Mouse (Mus musculus): ENCODE results near the gene Tnfsf11.

Tnfsf11 gene

GRCm38 (mm10) chr14:78289912-78290523 is 17.8 kb downstream of the Tnfsf11 start:
- CTCF ChIA-PET: interaction anchor here in 1 of 4 experiments (1.8 kb wide), 1 partner anchor 16 kb away, joined by 8 read pairs; no protein-coding TSS in a partner anchor
- POLR2A ChIA-PET: interaction anchor here in 1 of 4 experiments (0.7 to 0.9 kb wide), 3 partner anchors 15 to 252 kb away, joined by 3 to 4 read pairs (median 3); no protein-coding TSS in a partner anchor

- ChIA-PET POLR2A (interaction anchor here in 2 of 4 experiments (0.6 to 1.2 kb wide), 5 partner anchors 9 to 275 kb away, joined by 3 to 5 read pairs (median 3); partner anchors contain the start of gene Tnfsf11 (in 1 of the 2)), CTCF (interaction anchor here (0.6 to 1.8 kb wide), 5 partner anchors 9 to 234 kb away, joined by 3 to 8 read pairs (median 3); no protein-coding TSS in a partner anchor)
Observed at GRCm38 (mm10) chr14:78288903-78289302, 18.9 kb downstream of the Tnfsf11 start.

GRCm38 (mm10) chr14:78287906-78288800 is 19.7 kb downstream of the Tnfsf11 start:
- POLR2A ChIA-PET: interaction anchor here in 2 of 4 experiments (0.6 to 1.2 kb wide), 4 partner anchors 13 to 842 kb away, joined by 3 to 5 read pairs (median 4); partner anchors contain the start of gene Tnfsf11 (in 1 of the 2)
- CTCF ChIA-PET: interaction anchor here (0.6 to 1.8 kb wide), 8 partner anchors 9 to 227 kb away, joined by 3 to 8 read pairs (median 4); no protein-coding TSS in a partner anchor

- CTCF ChIA-PET: interaction anchor here in 1 of 4 experiments (1.0 kb wide), 1 partner anchor 196 kb away, joined by 3 read pairs; no protein-coding TSS in a partner anchor
- POLR2A ChIA-PET: interaction anchor here in 1 of 4 experiments (1.1 kb wide), 1 partner anchor 14 kb away, joined by 3 read pairs; no protein-coding TSS in a partner anchor
Observed at GRCm38 (mm10) chr14:78286011-78286548, 21.8 kb downstream of the Tnfsf11 start.

- POLR2A ChIA-PET: no interaction called here
Observed at GRCm38 (mm10) chr14:78282490-78282889, 25.4 kb downstream of the Tnfsf11 start.

GRCm38 (mm10) chr14:78276395-78276930 is 31.4 kb downstream of the Tnfsf11 start:
- POLR2A ChIA-PET: no interaction called here
- CTCF ChIA-PET: interaction anchor here in 2 of 4 experiments (0.9 to 1.2 kb wide), 2 partner anchors 12 to 16 kb away, joined by 3 read pairs; no protein-coding TSS in a partner anchor

More at GRCm38 (mm10) chr14:78282490-78282889, 25.4 kb downstream of the Tnfsf11 start:
- CTCF ChIA-PET: interaction anchor here in 2 of 4 experiments (0.7 to 1.2 kb wide), 2 partner anchors 200 to 241 kb away, joined by 3 to 5 read pairs; no protein-coding TSS in a partner anchor

- CTCF ChIA-PET: interaction anchor here in 3 of 4 experiments (0.6 to 2.2 kb wide), 6 partner anchors 8 to 72 kb away, joined by 3 to 10 read pairs (median 7); no protein-coding TSS in a partner anchor
- POLR2A ChIA-PET: interaction anchor here in 2 of 4 experiments (0.7 to 1.2 kb wide), 2 partner anchors 13 to 592 kb away, joined by 3 to 4 read pairs; no protein-coding TSS in a partner anchor
Observed at GRCm38 (mm10) chr14:78274851-78275250, 33.0 kb downstream of the Tnfsf11 start.

- ChIA-PET POLR2A (interaction anchor here in 1 of 4 experiments (1.2 kb wide), 1 partner anchor 14 kb away, joined by 3 read pairs; no protein-coding TSS in a partner anchor), CTCF (interaction anchor here (0.5 to 2.2 kb wide), 21 partner anchors 9 to 491 kb away, joined by 3 to 12 read pairs (median 4); no protein-coding TSS in a partner anchor)
Observed at GRCm38 (mm10) chr14:78274146-78274545, 33.7 kb downstream of the Tnfsf11 start.

- ChIA-PET CTCF (interaction anchor here (0.5 to 2.2 kb wide), 24 partner anchors 10 to 600 kb away, joined by 3 to 12 read pairs (median 4); no protein-coding TSS in a partner anchor), POLR2A (no interaction called here)
Observed at GRCm38 (mm10) chr14:78273571-78273970, 34.3 kb downstream of the Tnfsf11 start.

- ChIA-PET POLR2A (no interaction called here), CTCF (no interaction called here)
Observed at GRCm38 (mm10) chr14:78264876-78265275, 43.0 kb downstream of the Tnfsf11 start.

- CTCF ChIA-PET: interaction anchor here in 1 of 4 experiments (0.6 kb wide), 1 partner anchor 264 kb away, joined by 5 read pairs; no protein-coding TSS in a partner anchor
- POLR2A ChIA-PET: interaction anchor here in 1 of 4 experiments (1.9 kb wide), 1 partner anchor 10 kb away, joined by 6 read pairs; no protein-coding TSS in a partner anchor
Observed at GRCm38 (mm10) chr14:78262596-78262995, 45.2 kb downstream of the Tnfsf11 start.

GRCm38 (mm10) chr14:78261246-78261645 is 46.6 kb downstream of the Tnfsf11 start:
- ChIA-PET POLR2A (interaction anchor here in 1 of 4 experiments (1.9 kb wide), 1 partner anchor 11 kb away, joined by 6 read pairs; no protein-coding TSS in a partner anchor), CTCF (interaction anchor here in 2 of 4 experiments (0.6 to 1.1 kb wide), 3 partner anchors 31 to 644 kb away, joined by 3 read pairs; no protein-coding TSS in a partner anchor)

GRCm38 (mm10) chr14:78254017-78254416 is 53.8 kb downstream of the Tnfsf11 start:
- ChIA-PET CTCF (no interaction called here), POLR2A (interaction anchor here in 1 of 4 experiments (1.6 kb wide), 1 partner anchor 10 kb away, joined by 3 read pairs; no protein-coding TSS in a partner anchor)

GRCm38 (mm10) chr14:78246601-78247000 is 61.2 kb downstream of the Tnfsf11 start:
- ChIA-PET CTCF (no interaction called here), POLR2A (no interaction called here)

- CTCF ChIA-PET: interaction anchor here in 2 of 4 experiments (0.5 to 1.0 kb wide), 3 partner anchors 29 to 45 kb away, joined by 3 read pairs; no protein-coding TSS in a partner anchor
- POLR2A ChIA-PET: interaction anchor here in 1 of 4 experiments (1.1 to 1.4 kb wide), 3 partner anchors 10 to 148 kb away, joined by 3 to 4 read pairs (median 3); no protein-coding TSS in a partner anchor
Observed at GRCm38 (mm10) chr14:78244811-78245210, 63.0 kb downstream of the Tnfsf11 start.

GRCm38 (mm10) chr14:78239346-78239745 is 68.5 kb downstream of the Tnfsf11 start:
- POLR2A ChIA-PET: interaction anchor here in 2 of 4 experiments (0.7 to 1.4 kb wide), 4 partner anchors 8 to 23 kb away, joined by 3 to 4 read pairs (median 4); no protein-coding TSS in a partner anchor
- CTCF ChIA-PET: interaction anchor here in 1 of 4 experiments (0.8 kb wide), 1 partner anchor 13 kb away, joined by 3 read pairs; no protein-coding TSS in a partner anchor

- POLR2A ChIA-PET: interaction anchor here in 1 of 4 experiments (0.6 kb wide), 1 partner anchor 106 kb away, joined by 3 read pairs; no protein-coding TSS in a partner anchor
Observed at GRCm38 (mm10) chr14:78237238-78237637, 70.6 kb downstream of the Tnfsf11 start.

More at GRCm38 (mm10) chr14:78237238-78237637, 70.6 kb downstream of the Tnfsf11 start:
- CTCF ChIA-PET: no interaction called here

Data from embryonic stem cell, embryonic (primary cell).